Mouse (Mus musculus): ENCODE measurements around the gene Elk4. TPM values are rescaled to one million over a fixed set of nuclear protein-coding genes. Genes with fewer than 3 reads are reported as not detected.

The Elk4 gene
- polyA plus RNA-seq, 2 experiments = 9.1 to 12.0 TPM

GRCm38 (mm10) chr1:132060036-132060769, 52.8 kb downstream of the Elk4 start:
- ATAC-seq (ENCODE audit: insufficient read depth) = no peak
- H3K36me3 ChIP-seq (replicated peaks; ENCODE audit: control insufficient read depth, insufficient read depth, low read depth) = no peaks in the 10 kb centered on the region
- TF ChIP-seq CTCF (IDR thresholded peaks at IDR 0.05; ENCODE audit: low read depth) (no peak), EP300 (IDR thresholded peaks at IDR 0.05; ENCODE audit: low read depth) (no peak)
- 34% methylated on average over 7 of the region's 7 CpGs for WGBS (ENCODE audit: insufficient replicate concordance)
- H3K4me3 ChIP-seq (ENCODE audit: insufficient read depth in 1 of 2, low read depth in 2 of 2, low read length in 2 of 2) = no peak overlapping the region
- no peak overlapping the region for H3K9ac ChIP-seq (replicated peaks)
- no peaks in the 10 kb centered on the region; the same call in 1 of the 2 replicates for H3K27me3 ChIP-seq (ENCODE audit: control insufficient read depth, insufficient read depth, low read length)
- no peaks in the 10 kb centered on the region for H3K9me3 ChIP-seq (ENCODE audit: control insufficient read depth, low read length)
- no peak overlapping the region for H3K27ac ChIP-seq
- no peak for DNase-seq (ENCODE audit: low read depth in 3 of 3, low spot score in 3 of 3)
- no peak overlapping the region for H3K4me2 ChIP-seq (ENCODE audit: low read depth)
- H3K4me1 ChIP-seq (replicated peaks; ENCODE audit: control insufficient read depth in 2 of 2, insufficient read depth in 2 of 2, low read length in 1 of 2) = no peaks in the 10 kb centered on the region

- Histone ChIP-seq H3K27me3 (ENCODE audit: control insufficient read depth, insufficient read depth, low read length) (peaks cover 11% of the 10 kb centered on the region), H3K9me3 (ENCODE audit: control insufficient read depth, low read length) (no peaks in the 10 kb centered on the region), H3K4me3 (ENCODE audit: insufficient read depth in 1 of 2, low read depth in 2 of 2, low read length in 2 of 2) (no peak overlapping the region), H3K36me3 (replicated peaks; ENCODE audit: control insufficient read depth, insufficient read depth, low read depth) (no peaks in the 10 kb centered on the region), H3K4me2 (ENCODE audit: low read depth) (no peak overlapping the region), H3K27ac (no peak overlapping the region), H3K9ac (replicated peaks) (no peak overlapping the region), H3K4me1 (replicated peaks; ENCODE audit: control insufficient read depth in 2 of 2, insufficient read depth in 2 of 2, low read length in 1 of 2) (no peaks in the 10 kb centered on the region)
- DNase-seq (ENCODE audit: low read depth in 3 of 3, low spot score in 3 of 3) (no peak), ATAC-seq (ENCODE audit: insufficient read depth) (no peak)
- no peak for TF ChIP-seq CTCF (IDR thresholded peaks at IDR 0.05; ENCODE audit: low read depth)
- no peak for TF ChIP-seq EP300 (IDR thresholded peaks at IDR 0.05; ENCODE audit: low read depth)
- WGBS (ENCODE audit: insufficient replicate concordance) = 44% methylated on average over 6 of the region's 6 CpGs
Measured at GRCm38 (mm10) chr1:132061750-132062541, 54.5 kb downstream of the Elk4 start.

GRCm38 (mm10) chr1:132063096-132063495, 55.7 kb downstream of the Elk4 start:
- Histone ChIP-seq H3K4me1 (replicated peaks; ENCODE audit: control insufficient read depth in 2 of 2, insufficient read depth in 2 of 2, low read length in 1 of 2) (no peaks in the 10 kb centered on the region), H3K4me3 (ENCODE audit: insufficient read depth in 1 of 2, low read depth in 2 of 2, low read length in 2 of 2) (no peak overlapping the region), H3K27ac (no peak overlapping the region), H3K9me3 (ENCODE audit: control insufficient read depth, low read length) (no peaks in the 10 kb centered on the region), H3K27me3 (ENCODE audit: control insufficient read depth, insufficient read depth, low read length) (peaks cover 22% of the 10 kb centered on the region), H3K4me2 (ENCODE audit: low read depth) (no peak overlapping the region), H3K36me3 (replicated peaks; ENCODE audit: control insufficient read depth, insufficient read depth, low read depth) (no peaks in the 10 kb centered on the region), H3K9ac (replicated peaks) (no peak overlapping the region)
- 55% methylated on average over 4 of the region's 4 CpGs for WGBS (ENCODE audit: insufficient replicate concordance)
- ATAC-seq (ENCODE audit: insufficient read depth) (no peak), DNase-seq (ENCODE audit: low read depth in 3 of 3, low spot score in 3 of 3) (no peak)
- no peak for TF ChIP-seq CTCF (IDR thresholded peaks at IDR 0.05; ENCODE audit: low read depth)
- TF ChIP-seq EP300 (IDR thresholded peaks at IDR 0.05; ENCODE audit: low read depth) = no peak

GRCm38 (mm10) chr1:132065001-132065400, 57.6 kb downstream of the Elk4 start:
- no peak overlapping the region for H3K27ac ChIP-seq
- TF ChIP-seq CTCF (IDR thresholded peaks at IDR 0.05; ENCODE audit: low read depth) = no peak
- TF ChIP-seq EP300 (IDR thresholded peaks at IDR 0.05; ENCODE audit: low read depth) = no peak
- peaks cover 34% of the 10 kb centered on the region for H3K27me3 ChIP-seq (ENCODE audit: control insufficient read depth, insufficient read depth, low read length)
- no peak overlapping the region for H3K9ac ChIP-seq (replicated peaks)
- DNase-seq (ENCODE audit: low read depth in 3 of 3, low spot score in 3 of 3) (no peak), ATAC-seq (ENCODE audit: insufficient read depth) (no peak)
- no peaks in the 10 kb centered on the region for H3K9me3 ChIP-seq (ENCODE audit: control insufficient read depth, low read length)
- no peaks in the 10 kb centered on the region for H3K36me3 ChIP-seq (replicated peaks; ENCODE audit: control insufficient read depth, insufficient read depth, low read depth)
- no peak overlapping the region for H3K4me2 ChIP-seq (ENCODE audit: low read depth)
- H3K4me1 ChIP-seq (replicated peaks; ENCODE audit: control insufficient read depth in 2 of 2, insufficient read depth in 2 of 2, low read length in 1 of 2) = no peaks in the 10 kb centered on the region
- WGBS (ENCODE audit: insufficient replicate concordance) = 69% methylated on average over 1 of the region's 1 CpGs
- no peak overlapping the region for H3K4me3 ChIP-seq (ENCODE audit: insufficient read depth in 1 of 2, low read depth in 2 of 2, low read length in 2 of 2)

- Histone ChIP-seq H3K27ac (no peak overlapping the region), H3K4me1 (replicated peaks; ENCODE audit: control insufficient read depth in 2 of 2, insufficient read depth in 2 of 2, low read length in 1 of 2) (no peaks in the 10 kb centered on the region), H3K27me3 (ENCODE audit: control insufficient read depth, insufficient read depth, low read length) (peaks cover 34% of the 10 kb centered on the region), H3K9ac (replicated peaks) (no peak overlapping the region), H3K4me2 (ENCODE audit: low read depth) (no peak overlapping the region), H3K4me3 (ENCODE audit: insufficient read depth in 1 of 2, low read depth in 2 of 2, low read length in 2 of 2) (no peak overlapping the region), H3K36me3 (replicated peaks; ENCODE audit: control insufficient read depth, insufficient read depth, low read depth) (no peaks in the 10 kb centered on the region), H3K9me3 (ENCODE audit: control insufficient read depth, low read length) (no peaks in the 10 kb centered on the region)
- DNase-seq (ENCODE audit: low read depth in 3 of 3, low spot score in 3 of 3) (no peak), ATAC-seq (ENCODE audit: insufficient read depth) (no peak)
- TF ChIP-seq EP300 (IDR thresholded peaks at IDR 0.05; ENCODE audit: low read depth) (no peak), CTCF (IDR thresholded peaks at IDR 0.05; ENCODE audit: low read depth) (no peak)
- 37% methylated on average over 8 of the region's 8 CpGs for WGBS (ENCODE audit: insufficient replicate concordance)
Measured at GRCm38 (mm10) chr1:132065475-132066172, 58.2 kb downstream of the Elk4 start.

All from liver, embryonic 14.5 days (tissue).